Mouse (Mus musculus): ENCODE data around the gene Creld1. TPM values are rescaled to one million over a fixed set of nuclear protein-coding genes. Genes with fewer than 3 reads are reported as not detected.

Creld1 gene
- polyA plus RNA-seq (2011; ENCODE audit: insufficient read depth, insufficient read length, low read depth, missing spikeins), result 23.2 and 30.7 TPM in 2 replicates

DNA sequence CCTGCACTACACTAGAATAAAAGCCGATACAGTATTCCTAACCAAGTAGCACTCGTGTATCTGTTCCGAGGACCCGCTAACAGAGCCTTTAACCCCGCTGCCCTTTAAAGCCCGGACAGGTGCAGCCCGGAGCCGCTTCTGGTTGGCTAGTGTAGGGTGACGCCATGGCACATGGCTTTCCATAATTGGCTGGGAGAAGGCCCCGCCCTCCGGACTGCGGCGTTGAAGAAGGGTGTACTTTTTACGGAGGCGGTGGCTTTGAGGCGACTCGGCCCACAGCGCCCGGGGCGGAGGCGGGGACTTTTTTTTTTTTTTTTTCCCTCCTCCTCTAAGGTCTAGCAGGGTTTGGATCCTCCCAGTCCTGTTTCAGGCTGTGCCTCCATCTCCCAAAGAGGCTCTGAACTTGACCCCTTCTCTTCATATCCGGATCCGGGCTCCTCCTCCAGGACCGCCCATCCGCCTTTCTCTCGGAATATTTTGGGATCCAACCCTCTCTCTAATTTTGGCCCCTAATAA lies at the start of gene Creld1:
TSS of gene Creld1 (plus strand) at position 198 of the 516 bp plus-strand sequence.
- TF ChIP-seq POLR2A (IDR thresholded peaks at IDR 0.05; ENCODE audit: insufficient read depth, low read length), result peak; percentile 73
- TF ChIP-seq EP300 (IDR thresholded peaks at IDR 0.05; ENCODE audit: insufficient read depth, low read depth, low read length), result no peak
- no peak for TF ChIP-seq CTCF (IDR thresholded peaks at IDR 0.05; ENCODE audit: low read depth, low read length)
- Histone ChIP-seq H3K9ac (ENCODE audit: low read depth, poor library complexity, severe bottlenecking) (peak within 1 kb of the TSS; percentile 70), H3K9me3 (replicated peaks; ENCODE audit: control insufficient read depth, insufficient read depth, low read length, poor library complexity, severe bottlenecking) (no peaks in the 10 kb centered on the region), H3K27ac (ENCODE audit: insufficient read depth, low read length) (peak within 1 kb of the TSS; percentile 81), H3K36me3 (ENCODE audit: control insufficient read depth, insufficient read depth, low read length, poor library complexity, severe bottlenecking) (no peaks in the 10 kb centered on the region), H3K4me1 (ENCODE audit: control insufficient read depth, insufficient read depth, low read length) (peaks cover 7% of the 10 kb centered on the region), H3K4me3 (ENCODE audit: low read depth, low read length) (peak within 1 kb of the TSS; percentile 87), H3K27me3 (ENCODE audit: control insufficient read depth, insufficient read depth, low read length, poor library complexity, severe bottlenecking) (no peaks in the 10 kb centered on the region)

DNA sequence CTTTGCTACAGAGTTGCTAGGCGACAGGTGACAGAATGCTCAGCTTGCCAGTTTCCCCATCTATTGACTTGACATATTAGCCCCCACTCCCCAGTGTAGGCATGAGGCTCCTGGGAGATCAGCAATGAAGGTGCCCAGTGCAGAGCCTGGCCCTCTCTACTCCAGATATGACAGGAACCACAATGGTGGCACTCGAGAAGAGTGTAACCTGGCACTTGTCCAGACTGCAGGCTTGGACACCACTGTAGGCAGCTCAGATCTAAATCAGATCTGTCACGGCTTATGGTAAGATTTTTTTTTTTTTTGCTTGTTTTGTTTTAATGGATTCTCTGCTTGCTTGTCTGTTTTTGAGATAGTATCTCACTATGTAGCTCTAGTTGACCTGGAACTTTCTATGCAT lies 49.4 kb upstream of the Creld1 start:
- no peak overlapping the region for H3K4me3 ChIP-seq (ENCODE audit: low read depth, low read length)

DNA sequence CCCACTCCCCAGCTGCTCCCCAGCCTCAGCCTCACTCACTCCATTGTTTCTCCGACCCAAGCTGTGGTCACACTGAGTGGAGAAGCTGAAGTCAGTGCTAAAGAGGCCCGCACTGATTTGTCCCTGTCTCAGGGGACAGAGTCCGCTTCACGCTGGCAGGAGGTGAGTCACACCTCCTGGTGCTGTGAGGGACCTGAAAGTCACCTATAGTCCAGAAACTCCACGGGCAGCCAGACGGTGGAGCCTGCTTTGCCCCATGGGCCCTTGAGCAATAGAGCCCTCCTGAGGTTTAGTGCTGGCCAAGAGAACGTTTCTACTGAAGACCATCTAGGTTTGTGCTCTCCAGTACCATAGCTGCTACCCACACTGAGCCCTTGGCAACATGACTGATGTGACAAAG lies 48.4 kb upstream of the Creld1 start:
- Histone ChIP-seq H3K9me3 (replicated peaks; ENCODE audit: control insufficient read depth, insufficient read depth, low read length, poor library complexity, severe bottlenecking) (no peaks in the 10 kb centered on the region), H3K4me3 (ENCODE audit: low read depth, low read length) (no peak overlapping the region), H3K36me3 (ENCODE audit: control insufficient read depth, insufficient read depth, low read length, poor library complexity, severe bottlenecking) (no peaks in the 10 kb centered on the region), H3K27me3 (ENCODE audit: control insufficient read depth, insufficient read depth, low read length, poor library complexity, severe bottlenecking) (no peaks in the 10 kb centered on the region), H3K9ac (ENCODE audit: low read depth, poor library complexity, severe bottlenecking) (no peak overlapping the region), H3K27ac (ENCODE audit: insufficient read depth, low read length) (no peak overlapping the region), H3K4me1 (ENCODE audit: control insufficient read depth, insufficient read depth, low read length) (no peaks in the 10 kb centered on the region)
- TF ChIP-seq EP300 (IDR thresholded peaks at IDR 0.05; ENCODE audit: insufficient read depth, low read depth, low read length), result no peak
- no peak for TF ChIP-seq CTCF (IDR thresholded peaks at IDR 0.05; ENCODE audit: low read depth, low read length)
- no peak for TF ChIP-seq POLR2A (IDR thresholded peaks at IDR 0.05; ENCODE audit: insufficient read depth, low read length)

More for the DNA sequence above, 49.4 kb upstream of the Creld1 start:
- TF ChIP-seq EP300 (IDR thresholded peaks at IDR 0.05; ENCODE audit: insufficient read depth, low read depth, low read length), result no peak
- TF ChIP-seq CTCF (IDR thresholded peaks at IDR 0.05; ENCODE audit: low read depth, low read length), result no peak
- TF ChIP-seq POLR2A (IDR thresholded peaks at IDR 0.05; ENCODE audit: insufficient read depth, low read length), result no peak
- Histone ChIP-seq H3K4me1 (ENCODE audit: control insufficient read depth, insufficient read depth, low read length) (no peaks in the 10 kb centered on the region), H3K9ac (ENCODE audit: low read depth, poor library complexity, severe bottlenecking) (no peak overlapping the region), H3K27me3 (ENCODE audit: control insufficient read depth, insufficient read depth, low read length, poor library complexity, severe bottlenecking) (no peaks in the 10 kb centered on the region), H3K27ac (ENCODE audit: insufficient read depth, low read length) (no peak overlapping the region), H3K9me3 (replicated peaks; ENCODE audit: control insufficient read depth, insufficient read depth, low read length, poor library complexity, severe bottlenecking) (no peaks in the 10 kb centered on the region), H3K36me3 (ENCODE audit: control insufficient read depth, insufficient read depth, low read length, poor library complexity, severe bottlenecking) (no peaks in the 10 kb centered on the region)

DNA sequence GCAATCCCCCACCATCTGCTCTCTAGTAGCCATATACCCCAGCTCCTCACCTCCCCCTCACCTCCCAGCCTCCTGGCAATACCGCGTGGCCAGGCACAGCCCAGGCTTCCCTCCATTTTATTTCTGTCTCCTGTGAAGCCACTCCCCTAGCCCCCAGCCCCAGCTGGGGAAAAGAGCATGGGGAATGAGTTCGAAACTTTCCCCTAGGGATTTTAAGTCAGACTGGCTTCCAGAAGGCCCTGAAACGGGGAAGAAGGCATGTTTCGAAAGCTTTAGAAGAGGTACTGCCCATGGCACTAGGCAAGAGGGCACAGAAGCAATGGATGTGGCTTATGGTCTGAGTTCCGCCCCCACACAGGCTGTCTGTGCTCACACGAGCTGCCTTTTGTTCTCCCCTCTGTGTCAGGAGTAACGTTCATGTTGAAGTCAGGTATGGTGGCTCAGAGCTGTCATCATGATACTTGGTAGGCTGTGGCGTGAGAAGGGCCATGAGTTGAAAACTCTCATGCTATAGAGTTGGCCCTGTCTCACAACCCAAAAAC lies 47.4 kb upstream of the Creld1 start, which contains the start of gene Cidec:
TSS of gene Cidec (minus strand) at position 97 of the 542 bp plus-strand sequence.
- Histone ChIP-seq H3K36me3 (ENCODE audit: control insufficient read depth, insufficient read depth, low read length, poor library complexity, severe bottlenecking) (no peaks in the 10 kb centered on the region), H3K9ac (ENCODE audit: low read depth, poor library complexity, severe bottlenecking) (no peak within 1 kb of the TSS), H3K27me3 (ENCODE audit: control insufficient read depth, insufficient read depth, low read length, poor library complexity, severe bottlenecking) (no peaks in the 10 kb centered on the region), H3K4me3 (ENCODE audit: low read depth, low read length) (no peak within 1 kb of the TSS), H3K4me1 (ENCODE audit: control insufficient read depth, insufficient read depth, low read length) (no peaks in the 10 kb centered on the region), H3K9me3 (replicated peaks; ENCODE audit: control insufficient read depth, insufficient read depth, low read length, poor library complexity, severe bottlenecking) (no peaks in the 10 kb centered on the region), H3K27ac (ENCODE audit: insufficient read depth, low read length) (no peak within 1 kb of the TSS)
- no peak for TF ChIP-seq CTCF (IDR thresholded peaks at IDR 0.05; ENCODE audit: low read depth, low read length)
- no peak for TF ChIP-seq EP300 (IDR thresholded peaks at IDR 0.05; ENCODE audit: insufficient read depth, low read depth, low read length)
- TF ChIP-seq POLR2A (IDR thresholded peaks at IDR 0.05; ENCODE audit: insufficient read depth, low read length), result no peak

DNA sequence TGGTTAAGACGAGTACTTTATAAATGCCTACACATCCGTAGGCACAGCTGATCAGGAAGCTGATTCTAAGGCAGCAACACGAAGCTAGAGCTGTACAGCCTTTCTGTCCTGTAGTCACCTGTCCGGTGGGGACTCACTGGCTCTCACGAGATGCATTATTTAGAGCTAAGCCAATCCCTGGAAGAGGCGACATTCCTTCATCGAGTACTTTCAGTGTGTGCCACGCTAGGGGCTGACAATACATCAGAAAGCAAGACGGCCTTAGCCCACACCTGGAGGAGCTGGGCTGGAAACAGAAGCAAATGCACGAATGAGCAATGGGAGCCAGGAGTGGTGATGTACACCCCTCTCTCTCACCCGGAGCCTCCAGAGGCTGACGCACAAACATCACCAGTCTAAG lies 46.0 kb upstream of the Creld1 start:
- Histone ChIP-seq H3K27me3 (ENCODE audit: control insufficient read depth, insufficient read depth, low read length, poor library complexity, severe bottlenecking) (no peaks in the 10 kb centered on the region), H3K4me3 (ENCODE audit: low read depth, low read length) (no peak overlapping the region), H3K36me3 (ENCODE audit: control insufficient read depth, insufficient read depth, low read length, poor library complexity, severe bottlenecking) (no peaks in the 10 kb centered on the region), H3K4me1 (ENCODE audit: control insufficient read depth, insufficient read depth, low read length) (no peaks in the 10 kb centered on the region), H3K9me3 (replicated peaks; ENCODE audit: control insufficient read depth, insufficient read depth, low read length, poor library complexity, severe bottlenecking) (no peaks in the 10 kb centered on the region), H3K9ac (ENCODE audit: low read depth, poor library complexity, severe bottlenecking) (no peak overlapping the region), H3K27ac (ENCODE audit: insufficient read depth, low read length) (no peak overlapping the region)
- no peak for TF ChIP-seq EP300 (IDR thresholded peaks at IDR 0.05; ENCODE audit: insufficient read depth, low read depth, low read length)
- no peak for TF ChIP-seq CTCF (IDR thresholded peaks at IDR 0.05; ENCODE audit: low read depth, low read length)
- no peak for TF ChIP-seq POLR2A (IDR thresholded peaks at IDR 0.05; ENCODE audit: insufficient read depth, low read length)

DNA sequence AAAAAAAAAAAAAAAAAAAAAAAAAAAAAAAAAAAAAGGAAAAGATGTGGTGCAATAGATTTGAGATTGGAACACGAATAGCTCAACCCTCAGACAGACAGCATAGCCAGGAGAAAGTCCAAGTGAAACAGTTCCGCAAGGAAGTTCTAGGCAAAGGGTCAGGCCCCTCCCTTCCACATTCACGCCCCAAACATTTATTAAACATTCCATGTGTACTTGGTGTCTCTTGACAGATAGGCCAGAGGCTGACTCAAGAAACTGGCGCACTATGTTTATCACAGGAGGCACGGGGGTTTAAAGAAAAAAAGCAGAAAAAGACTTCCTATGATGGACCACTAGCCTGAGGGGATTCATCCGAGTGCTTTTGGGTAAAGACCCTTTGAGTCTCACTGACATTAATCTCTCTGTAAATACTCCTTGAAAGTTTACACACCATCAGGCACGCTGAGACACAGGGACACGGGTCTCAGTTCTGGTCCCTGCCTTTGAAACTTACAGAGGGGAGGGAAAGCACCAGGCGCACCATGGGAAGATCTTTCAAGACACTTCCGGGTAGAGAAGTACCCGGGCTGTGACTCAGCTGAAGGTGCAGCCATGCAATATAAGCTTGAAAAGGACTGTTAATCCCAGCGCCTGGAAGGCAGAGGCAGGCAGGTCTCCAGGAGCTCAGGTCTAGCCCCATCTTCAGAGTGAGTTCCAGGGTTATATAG lies 44.2 kb upstream of the Creld1 start:
- H3K4me3 ChIP-seq (ENCODE audit: low read depth, low read length), result no peak overlapping the region
- no peak overlapping the region for H3K27ac ChIP-seq (ENCODE audit: insufficient read depth, low read length)
- no peaks in the 10 kb centered on the region for H3K4me1 ChIP-seq (ENCODE audit: control insufficient read depth, insufficient read depth, low read length)
- no peaks in the 10 kb centered on the region for H3K9me3 ChIP-seq (replicated peaks; ENCODE audit: control insufficient read depth, insufficient read depth, low read length, poor library complexity, severe bottlenecking)
- TF ChIP-seq CTCF (IDR thresholded peaks at IDR 0.05; ENCODE audit: low read depth, low read length) (no peak), EP300 (IDR thresholded peaks at IDR 0.05; ENCODE audit: insufficient read depth, low read depth, low read length) (no peak), POLR2A (IDR thresholded peaks at IDR 0.05; ENCODE audit: insufficient read depth, low read length) (no peak)
- no peaks in the 10 kb centered on the region for H3K27me3 ChIP-seq (ENCODE audit: control insufficient read depth, insufficient read depth, low read length, poor library complexity, severe bottlenecking)
- H3K36me3 ChIP-seq (ENCODE audit: control insufficient read depth, insufficient read depth, low read length, poor library complexity, severe bottlenecking), result no peaks in the 10 kb centered on the region
- H3K9ac ChIP-seq (ENCODE audit: low read depth, poor library complexity, severe bottlenecking), result no peak overlapping the region

Measured in ES-Bruce4 (cell line).